Mouse (Mus musculus) small intestine, adult 2 months (tissue): ENCODE measurements around the gene Rnf115. TPM values are rescaled to one million over a fixed set of nuclear protein-coding genes. Genes with fewer than 3 reads are reported as not detected.
A peak's percentile ranks its signal among the peaks of the same experiment; 100 is the strongest.

Experiments used
- H3K27ac ChIP-seq: fragments of 200-500 bp; 2 replicates; pipeline ENCODE4 v1.5.1; 2012; ENCODE audit warnings: low read depth, low read length, control low read depth, inconsistent platforms; ENCODE audit not compliant: insufficient read depth
- H3K27me3 ChIP-seq: fragments of 200-500 bp; 2 replicates; pipeline ENCODE4 v1.6.1; 2012; ENCODE audit warnings: mild to moderate bottlenecking, moderate library complexity, low read length, inconsistent platforms; ENCODE audit not compliant: control insufficient read depth, insufficient read depth
- H3K36me3 ChIP-seq: fragments of 200-500 bp; 2 replicates; pipeline ENCODE4 v1.6.1; 2012; ENCODE audit warnings: mild to moderate bottlenecking, low read length, control low read depth, inconsistent platforms; ENCODE audit not compliant: control insufficient read depth, insufficient read depth
- H3K4me1 ChIP-seq: fragments of 200-500 bp; 2 replicates; pipeline ENCODE4 v1.6.1; 2012; ENCODE audit warnings: low read length, inconsistent platforms, mixed read lengths; ENCODE audit not compliant: control insufficient read depth, insufficient read depth, insufficient read length
- H3K4me3 ChIP-seq: fragments of 200-500 bp; 2 replicates; pipeline ENCODE4 v1.5.1; 2012; ENCODE audit warnings: low read depth, mild to moderate bottlenecking, control low read depth, inconsistent platforms, low read length, moderate library complexity
- CTCF ChIP-seq: fragments of 200-500 bp; IDR thresholded peaks from 2 replicates; pipeline ENCODE4 v1.5.1; 2012; ENCODE audit warnings: low read depth, mild to moderate bottlenecking, control low read depth, inconsistent platforms, low read length, moderate library complexity, mixed read lengths; ENCODE audit not compliant: insufficient replicate concordance, insufficient read length; ENCODE audit errors: extremely low read depth
- POLR2A ChIP-seq: fragments of 200-500 bp; IDR thresholded peaks from 2 replicates; pipeline ENCODE4 v1.6.1; 2012; ENCODE audit warnings: low read depth, mild to moderate bottlenecking, control low read depth, inconsistent platforms, low read length, moderate library complexity
- WGBS: fragments of 180-500 bp; shearing (Covaris S2); methylation state at CpG from one replicate; pipeline ENCODE4 v1.1.7; 2018; 5-methylcytosine and 5-hydroxymethylcytosine counted together
- polyA plus RNA-seq: library from polyadenylated mRNA; depleted of rRNA; stranded (reverse); fragments of >200 nt; gene quantifications from 2 replicates; pipeline ENCODE4 v1.2.3, GENCODE M21; 2012

Rnf115 gene
- polyA plus RNA-seq, 1 experiment, result 17.7 TPM

GRCm38 (mm10) chr3:96808651-96809050, 81.2 kb downstream of the Rnf115 start:
- no peak overlapping the region for H3K27ac ChIP-seq
- no peaks in the 10 kb centered on the region for H3K27me3 ChIP-seq
- H3K36me3 ChIP-seq, result 0 out of 2 replicates have a peak, but pooled peaks cover 2% of the 10 kb centered on the region
- TF ChIP-seq POLR2A, result no peak
- TF ChIP-seq CTCF, result no peak
- 70% methylated on average over 3 of the region's 3 CpGs for WGBS
- no peak overlapping the region for H3K4me3 ChIP-seq
- H3K4me1 ChIP-seq, result peaks cover 8% of the 10 kb centered on the region; the same call in 1 of the 2 replicates

- Histone ChIP-seq H3K27ac (no peak overlapping the region), H3K36me3 (0 out of 2 replicates have a peak, but pooled peaks cover 2% of the 10 kb centered on the region)
- 90% methylated on average over 3 of the region's 3 CpGs for WGBS
Observed at GRCm38 (mm10) chr3:96811232-96811631, 83.8 kb downstream of the Rnf115 start.

GRCm38 (mm10) chr3:96812395-96813091, 85.1 kb downstream of the Rnf115 start:
- no peak overlapping the region for H3K27ac ChIP-seq
- TF ChIP-seq POLR2A (no peak), CTCF (peak; percentile 88; the same call in 1 of the 2 replicates)
- peak overlapping the region; percentile 48 for H3K4me3 ChIP-seq
- 15% methylated on average over 20 of the region's 20 CpGs for WGBS
- no peaks in the 10 kb centered on the region for H3K27me3 ChIP-seq
- no peaks in the 10 kb centered on the region for H3K36me3 ChIP-seq
- H3K4me1 ChIP-seq, result peaks cover 10% of the 10 kb centered on the region; the same call in 1 of the 2 replicates

More at GRCm38 (mm10) chr3:96811232-96811631, 83.8 kb downstream of the Rnf115 start:
- no peaks in the 10 kb centered on the region for H3K27me3 ChIP-seq
- peaks cover 10% of the 10 kb centered on the region; the same call in 1 of the 2 replicates for H3K4me1 ChIP-seq
- TF ChIP-seq POLR2A, result no peak
- no peak for TF ChIP-seq CTCF
- H3K4me3 ChIP-seq, result no peak overlapping the region

- WGBS, result 5% methylated on average over 9 of the region's 9 CpGs
- H3K4me3 ChIP-seq, result peak overlapping the region; percentile 42
Observed at GRCm38 (mm10) chr3:96813106-96813505, 85.6 kb downstream of the Rnf115 start.

GRCm38 (mm10) chr3:96813591-96814244, 86.3 kb downstream of the Rnf115 start:
- 27% methylated on average over 7 of the region's 7 CpGs for WGBS
- Histone ChIP-seq H3K27me3 (no peaks in the 10 kb centered on the region), H3K4me3 (peak overlapping the region; percentile 42), H3K27ac (peak overlapping the region; percentile 69), H3K4me1 (peaks cover 10% of the 10 kb centered on the region; the same call in 1 of the 2 replicates), H3K36me3 (no peaks in the 10 kb centered on the region)
- no peak for TF ChIP-seq CTCF
- TF ChIP-seq POLR2A, result no peak

More at GRCm38 (mm10) chr3:96813106-96813505, 85.6 kb downstream of the Rnf115 start:
- Histone ChIP-seq H3K36me3 (no peaks in the 10 kb centered on the region), H3K4me1 (peaks cover 10% of the 10 kb centered on the region; the same call in 1 of the 2 replicates), H3K27me3 (no peaks in the 10 kb centered on the region), H3K27ac (peak overlapping the region; percentile 69)
- peak; percentile 26; the same call in 1 of the 2 replicates for TF ChIP-seq CTCF
- TF ChIP-seq POLR2A, result no peak

GRCm38 (mm10) chr3:96814342-96814741, 86.9 kb downstream of the Rnf115 start:
- TF ChIP-seq CTCF (no peak), POLR2A (no peak)
- peak overlapping the region; percentile 9; the same call in 1 of the 2 replicates for H3K4me3 ChIP-seq
- H3K27ac ChIP-seq, result peak overlapping the region; percentile 47; the same call in 1 of the 2 replicates
- no peaks in the 10 kb centered on the region for H3K27me3 ChIP-seq
- H3K4me1 ChIP-seq, result peaks cover 12% of the 10 kb centered on the region; the same call in 1 of the 2 replicates
- no peaks in the 10 kb centered on the region for H3K36me3 ChIP-seq
- WGBS, result 77% methylated on average over 6 of the region's 6 CpGs
